Mouse (Mus musculus): ENCODE data around the gene Wwp2. TPM values are rescaled to one million over a fixed set of nuclear protein-coding genes. Genes with fewer than 3 reads are reported as not detected.

The Wwp2 gene
- polyA plus RNA-seq, 1 experiment from 2014 or later, result 33.2 TPM

DNA sequence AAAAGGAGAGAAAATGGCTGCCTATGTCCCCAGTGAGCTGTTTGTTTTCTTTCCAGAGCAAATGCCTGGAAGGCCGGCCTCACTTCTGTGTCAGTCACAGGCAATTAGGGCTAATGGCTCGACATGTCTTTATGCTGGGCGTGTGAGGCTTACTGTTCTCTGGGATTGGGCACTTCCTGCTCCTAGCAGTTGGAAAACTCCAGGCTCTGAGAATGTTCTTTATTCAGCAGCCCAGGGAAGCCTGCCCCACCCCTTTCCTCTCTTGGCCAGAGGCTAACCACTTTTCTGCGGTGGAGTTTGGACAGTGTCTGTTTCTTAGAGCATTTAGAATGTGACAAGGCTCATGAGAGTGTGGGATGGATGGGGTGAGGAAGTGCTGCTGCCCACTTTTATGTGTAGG is 83.7 kb downstream of the Wwp2 start:
- Histone ChIP-seq H3K36me3 (no peaks in the 10 kb centered on the region), H3K4me2 (no peak overlapping the region), H3K4me1 (no peaks in the 10 kb centered on the region; the same call in 1 of the 2 replicates), H3K9me3 (no peaks in the 10 kb centered on the region), H3K27ac (peak overlapping the region; percentile 51; the same call in 1 of the 2 replicates), H3K9ac (no peak overlapping the region), H3K4me3 (replicated peaks) (no peak overlapping the region), H3K27me3 (replicated peaks) (no peaks in the 10 kb centered on the region)
- 13% methylated on average over 4 of the region's 4 CpGs for WGBS
- peak; percentile 78 for ATAC-seq (ENCODE audit: insufficient read depth, low FRiP score, low read depth)

- H3K36me3 ChIP-seq, result no peaks in the 10 kb centered on the region
- no peaks in the 10 kb centered on the region; the same call in 1 of the 2 replicates for H3K4me1 ChIP-seq
- H3K9ac ChIP-seq, result no peak overlapping the region
- 69% methylated on average over 8 of the region's 8 CpGs for WGBS
- no peak overlapping the region for H3K4me3 ChIP-seq (replicated peaks)
- no peaks in the 10 kb centered on the region for H3K9me3 ChIP-seq
- H3K4me2 ChIP-seq, result no peak overlapping the region
- H3K27ac ChIP-seq, result no peak overlapping the region
- ATAC-seq (ENCODE audit: insufficient read depth, low FRiP score, low read depth), result no peak
- H3K27me3 ChIP-seq (replicated peaks), result no peaks in the 10 kb centered on the region
Measured at GRCm38 (mm10) chr8:107521788-107522554, 85.8 kb downstream of the Wwp2 start.

DNA sequence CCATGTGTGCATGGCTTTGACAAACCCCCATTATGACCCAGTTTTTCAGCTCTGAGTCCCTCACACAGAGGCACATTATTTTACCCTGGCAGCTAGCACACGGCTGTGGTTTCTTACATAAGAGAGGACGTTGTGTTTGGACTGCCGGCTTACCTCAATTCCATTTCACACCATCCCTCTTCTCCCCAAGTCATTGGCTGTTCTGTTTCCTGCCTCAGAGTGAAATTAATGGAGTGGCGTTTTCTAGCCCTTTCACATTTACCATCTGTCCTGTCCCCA is 86.3 kb downstream of the Wwp2 start:
- H3K9ac ChIP-seq, result no peak overlapping the region
- no peak overlapping the region for H3K4me3 ChIP-seq (replicated peaks)
- no peaks in the 10 kb centered on the region for H3K36me3 ChIP-seq
- H3K4me2 ChIP-seq, result no peak overlapping the region
- H3K9me3 ChIP-seq, result no peaks in the 10 kb centered on the region
- WGBS, result 33% methylated on average over 4 of the region's 4 CpGs
- no peak overlapping the region for H3K27ac ChIP-seq
- no peaks in the 10 kb centered on the region for H3K27me3 ChIP-seq (replicated peaks)
- no peak for ATAC-seq (ENCODE audit: insufficient read depth, low FRiP score, low read depth)
- H3K4me1 ChIP-seq, result no peaks in the 10 kb centered on the region; the same call in 1 of the 2 replicates

- Histone ChIP-seq H3K4me3 (replicated peaks) (no peak overlapping the region), H3K4me2 (no peak overlapping the region), H3K9me3 (no peaks in the 10 kb centered on the region), H3K27me3 (replicated peaks) (no peaks in the 10 kb centered on the region), H3K36me3 (no peaks in the 10 kb centered on the region), H3K4me1 (no peaks in the 10 kb centered on the region; the same call in 1 of the 2 replicates), H3K27ac (no peak overlapping the region), H3K9ac (no peak overlapping the region)
- 87% methylated on average over 4 of the region's 4 CpGs for WGBS
- ATAC-seq (ENCODE audit: insufficient read depth, low FRiP score, low read depth), result no peak
Measured at GRCm38 (mm10) chr8:107524535-107524934, 88.4 kb downstream of the Wwp2 start.

DNA sequence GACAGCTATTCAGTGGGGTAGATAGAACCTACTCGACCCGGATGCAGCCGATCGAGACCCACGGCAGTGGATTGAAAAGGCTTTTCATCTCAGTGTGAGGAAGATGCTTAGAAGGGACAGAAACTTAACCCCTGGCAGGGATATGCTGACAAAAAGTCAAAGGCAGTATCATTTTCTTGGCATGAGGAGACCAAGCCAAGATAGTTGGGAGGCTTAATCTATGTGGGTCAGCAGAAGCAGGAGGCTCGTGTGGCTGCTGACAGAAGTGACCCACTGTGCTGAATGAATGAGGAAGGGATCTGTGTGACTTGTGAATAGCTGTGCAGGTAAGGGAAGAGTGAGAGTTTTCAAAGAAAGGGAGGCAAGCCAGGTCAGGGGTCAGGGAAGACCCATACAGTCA is 92.6 kb downstream of the Wwp2 start:
- 84% methylated on average over 6 of the region's 6 CpGs for WGBS
- H3K9ac ChIP-seq, result no peak overlapping the region
- no peak for ATAC-seq (ENCODE audit: insufficient read depth, low FRiP score, low read depth)

DNA sequence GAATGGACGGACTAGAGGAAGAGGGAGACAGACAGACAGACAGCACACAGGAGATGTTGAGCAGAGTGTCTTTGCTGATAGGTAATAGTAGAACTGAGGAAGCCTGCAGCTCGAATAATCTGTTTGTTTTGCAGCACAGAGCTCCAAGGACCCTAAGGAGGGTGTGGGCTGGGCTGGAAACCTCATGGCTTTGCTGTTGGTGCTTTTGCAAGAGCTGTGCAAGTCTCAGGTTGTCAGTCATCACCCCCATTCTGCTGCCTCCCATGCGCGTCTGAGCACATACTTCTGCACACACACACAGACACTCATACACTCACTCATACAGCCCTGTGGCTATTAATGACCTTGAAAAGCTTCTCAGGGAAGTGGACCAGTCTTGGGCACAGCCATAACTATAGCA is 101.3 kb downstream of the Wwp2 start:
- Histone ChIP-seq H3K9me3 (no peaks in the 10 kb centered on the region), H3K27me3 (replicated peaks) (no peaks in the 10 kb centered on the region), H3K4me2 (no peak overlapping the region), H3K9ac (no peak overlapping the region), H3K27ac (no peak overlapping the region), H3K4me1 (no peaks in the 10 kb centered on the region), H3K36me3 (no peaks in the 10 kb centered on the region), H3K4me3 (replicated peaks) (no peak overlapping the region)
- no peak for ATAC-seq (ENCODE audit: insufficient read depth, low FRiP score, low read depth)
- WGBS, result 80% methylated on average over 4 of the region's 4 CpGs

More for the DNA sequence above, 92.6 kb downstream of the Wwp2 start:
- Histone ChIP-seq H3K4me3 (replicated peaks) (no peak overlapping the region), H3K36me3 (no peaks in the 10 kb centered on the region), H3K4me1 (no peaks in the 10 kb centered on the region), H3K27ac (no peak overlapping the region), H3K4me2 (no peak overlapping the region), H3K27me3 (replicated peaks) (no peaks in the 10 kb centered on the region), H3K9me3 (no peaks in the 10 kb centered on the region)

GRCm38 (mm10) chr8:107540623-107541022 is 104.5 kb downstream of the Wwp2 start:
- ATAC-seq (ENCODE audit: insufficient read depth, low FRiP score, low read depth), result no peak

DNA sequence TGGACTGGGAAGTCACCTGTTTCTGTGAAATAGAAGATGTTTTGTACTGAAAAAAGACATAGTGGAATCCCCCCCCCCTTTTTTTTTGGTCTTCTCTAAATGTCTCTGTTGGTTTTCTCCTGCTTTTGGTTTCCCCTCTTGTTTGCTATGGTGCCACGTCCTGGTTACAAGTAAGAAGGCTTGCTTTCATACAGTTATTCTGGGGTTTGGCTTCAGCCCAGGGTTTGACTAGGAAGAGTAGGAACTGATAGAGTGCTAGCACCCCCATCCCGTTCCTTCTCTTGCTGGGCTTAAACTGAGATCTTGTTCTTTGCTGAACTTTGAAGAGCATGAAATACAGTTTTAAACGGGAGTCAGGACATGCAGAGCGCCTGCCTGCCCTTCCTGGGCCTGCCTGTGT is 105.2 kb downstream of the Wwp2 start:
- Histone ChIP-seq H3K9ac (no peak overlapping the region), H3K4me3 (replicated peaks) (no peak overlapping the region), H3K27ac (no peak overlapping the region), H3K36me3 (no peaks in the 10 kb centered on the region), H3K27me3 (replicated peaks) (no peaks in the 10 kb centered on the region), H3K4me1 (0 out of 2 replicates have a peak, but pooled peaks cover 7% of the 10 kb centered on the region), H3K4me2 (no peak overlapping the region), H3K9me3 (no peaks in the 10 kb centered on the region)
- 79% methylated on average over 4 of the region's 4 CpGs for WGBS
- ATAC-seq (ENCODE audit: insufficient read depth, low FRiP score, low read depth), result no peak

More at GRCm38 (mm10) chr8:107540623-107541022, 104.5 kb downstream of the Wwp2 start:
- no peak overlapping the region for H3K9ac ChIP-seq
- H3K9me3 ChIP-seq, result no peaks in the 10 kb centered on the region
- no peak overlapping the region for H3K4me2 ChIP-seq
- no peaks in the 10 kb centered on the region for H3K36me3 ChIP-seq
- H3K27ac ChIP-seq, result no peak overlapping the region
- no peaks in the 10 kb centered on the region for H3K27me3 ChIP-seq (replicated peaks)
- WGBS, result 88% methylated on average over 12 of the region's 12 CpGs
- H3K4me1 ChIP-seq, result 0 out of 2 replicates have a peak, but pooled peaks cover 7% of the 10 kb centered on the region
- no peak overlapping the region for H3K4me3 ChIP-seq (replicated peaks)

DNA sequence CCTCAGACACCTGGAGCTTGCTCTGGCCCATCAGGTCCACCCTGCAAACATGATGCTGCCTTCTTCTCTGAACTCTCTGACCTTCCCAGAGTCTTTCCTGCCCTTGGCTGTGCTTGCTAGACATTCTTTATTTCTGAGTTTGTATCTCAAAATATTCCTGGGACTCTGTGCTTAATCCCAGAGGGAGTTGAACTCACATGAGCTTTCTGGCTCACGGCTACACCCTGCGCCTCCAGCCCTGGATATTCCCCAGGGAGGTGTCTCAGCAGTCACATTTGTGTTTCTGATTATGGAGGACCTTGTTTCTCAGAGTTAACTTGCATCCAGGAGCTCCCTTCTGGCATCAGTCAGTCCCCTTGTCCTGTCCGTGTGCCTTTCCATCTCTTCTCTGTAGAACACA is 106.0 kb downstream of the Wwp2 start:
- Histone ChIP-seq H3K27me3 (replicated peaks) (no peaks in the 10 kb centered on the region), H3K4me3 (replicated peaks) (no peak overlapping the region), H3K27ac (no peak overlapping the region), H3K36me3 (no peaks in the 10 kb centered on the region), H3K9ac (no peak overlapping the region), H3K9me3 (no peaks in the 10 kb centered on the region), H3K4me1 (0 out of 2 replicates have a peak, but pooled peaks cover 7% of the 10 kb centered on the region), H3K4me2 (no peak overlapping the region)
- 94% methylated on average over 3 of the region's 3 CpGs for WGBS
- no peak for ATAC-seq (ENCODE audit: insufficient read depth, low FRiP score, low read depth)

- no peaks in the 10 kb centered on the region for H3K36me3 ChIP-seq
- no peak overlapping the region for H3K27ac ChIP-seq
- H3K4me1 ChIP-seq, result 0 out of 2 replicates have a peak, but pooled peaks cover 7% of the 10 kb centered on the region
- WGBS, result 84% methylated on average over 11 of the region's 11 CpGs
- H3K4me2 ChIP-seq, result no peak overlapping the region
- no peak for ATAC-seq (ENCODE audit: insufficient read depth, low FRiP score, low read depth)
- H3K9ac ChIP-seq, result no peak overlapping the region
- no peak overlapping the region for H3K4me3 ChIP-seq (replicated peaks)
- no peaks in the 10 kb centered on the region for H3K9me3 ChIP-seq
- no peaks in the 10 kb centered on the region for H3K27me3 ChIP-seq (replicated peaks)
Measured at GRCm38 (mm10) chr8:107543714-107544113, 107.5 kb downstream of the Wwp2 start.

- 64% methylated on average over 8 of the region's 8 CpGs for WGBS
- H3K4me2 ChIP-seq, result no peak overlapping the region
- no peak for ATAC-seq (ENCODE audit: insufficient read depth, low FRiP score, low read depth)
- 0 out of 2 replicates have a peak, but pooled peaks cover 7% of the 10 kb centered on the region for H3K4me1 ChIP-seq
- H3K9me3 ChIP-seq, result no peaks in the 10 kb centered on the region
- H3K4me3 ChIP-seq (replicated peaks), result no peak overlapping the region
- no peaks in the 10 kb centered on the region for H3K27me3 ChIP-seq (replicated peaks)
- no peaks in the 10 kb centered on the region for H3K36me3 ChIP-seq
- no peak overlapping the region for H3K9ac ChIP-seq
- H3K27ac ChIP-seq, result peak overlapping the region; percentile 65; the same call in 1 of the 2 replicates
Measured at GRCm38 (mm10) chr8:107544211-107544610, 108.0 kb downstream of the Wwp2 start.

DNA sequence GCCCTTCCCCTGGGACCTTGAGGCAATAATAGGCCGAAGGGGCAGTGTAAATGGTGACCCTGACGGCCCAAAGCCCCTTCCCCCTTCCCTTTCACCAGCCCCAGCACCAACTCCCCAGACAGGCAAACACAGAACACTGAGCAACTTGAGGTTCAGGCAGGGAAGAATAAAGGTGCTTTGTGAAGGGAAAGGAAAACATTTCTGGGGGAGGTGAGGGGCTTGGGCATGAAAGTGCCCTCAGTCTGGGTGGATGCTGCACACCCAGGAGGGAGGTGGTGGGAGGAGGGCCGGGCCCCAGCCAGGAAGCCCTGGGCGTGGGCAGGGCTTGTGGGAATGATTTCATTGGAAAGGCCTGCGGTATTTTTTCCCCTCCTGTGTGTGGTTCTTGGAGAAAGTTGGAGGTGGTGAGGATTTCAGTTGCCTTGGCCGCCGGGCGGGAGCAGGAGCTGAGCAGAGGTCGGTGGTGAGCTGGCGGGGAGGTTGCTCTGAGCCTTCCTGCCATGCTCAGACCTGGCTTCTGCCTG is 108.5 kb downstream of the Wwp2 start:
- Histone ChIP-seq H3K4me1 (0 out of 2 replicates have a peak, but pooled peaks cover 7% of the 10 kb centered on the region), H3K9me3 (no peaks in the 10 kb centered on the region), H3K36me3 (no peaks in the 10 kb centered on the region), H3K4me3 (replicated peaks) (no peak overlapping the region), H3K27me3 (replicated peaks) (no peaks in the 10 kb centered on the region), H3K27ac (peak overlapping the region; percentile 65; the same call in 1 of the 2 replicates), H3K9ac (no peak overlapping the region), H3K4me2 (no peak overlapping the region)
- 46% methylated on average over 10 of the region's 10 CpGs for WGBS
- peak; percentile 73; the same call in 1 of the 2 replicates for ATAC-seq (ENCODE audit: insufficient read depth, low FRiP score, low read depth)
